Mouse (Mus musculus): ENCODE measurements around the gene Pdss1. TPM values are rescaled to one million over a fixed set of nuclear protein-coding genes. Genes with fewer than 3 reads are reported as not detected.

The Pdss1 gene
- polyA plus RNA-seq (2012; ENCODE audit: low replicate concordance): 13.4 and 15.0 TPM in 2 replicates

GRCm38 (mm10) chr2:22895282-22896273, at the start of gene Pdss1:
TSS of gene Pdss1 (plus strand) at chr2:22895522.

Other genes with a start within 250 kb of the Pdss1 start
- 138 and 274 TPM in 2 replicates for gene Apbb1ip, start 121.4 kb upstream of the Pdss1 start, polyA plus RNA-seq (2012; ENCODE audit: low replicate concordance)
- gene Abi1, start 144.7 kb downstream of the Pdss1 start, polyA plus RNA-seq (2012; ENCODE audit: low replicate concordance): 23.8 and 81.6 TPM in 2 replicates
- gene Acbd5, start 172.6 kb downstream of the Pdss1 start, polyA plus RNA-seq (2012; ENCODE audit: low replicate concordance): 1.4 and 2.1 TPM in 2 replicates